Mouse (Mus musculus): Measurements from ENCODE around the gene Gm45711. TPM values are rescaled to one million over a fixed set of nuclear protein-coding genes. Genes with fewer than 3 reads are reported as not detected.
A peak's percentile ranks its signal among the peaks of the same experiment; 100 is the strongest.
"Not testable (repeated sequence)": the region's sequence is repeated elsewhere in the genome, so short reads cannot be mapped to it uniquely, and the experiment has no call there.

The Gm45711 gene
- polyA plus RNA-seq, 1 experiment from 2014 or later: not detected

- H3K9ac ChIP-seq (ENCODE audit: low read depth, low read length): no peak overlapping the region
- no peak overlapping the region for H3K27ac ChIP-seq
- no peak for TF ChIP-seq CTCF (IDR thresholded peaks at IDR 0.05; ENCODE audit: low read depth)
- ATAC-seq (replicated peaks; ENCODE audit: low FRiP score, low read depth): no peak
- H3K36me3 ChIP-seq (ENCODE audit: insufficient read depth, low read length): no peaks in the 10 kb centered on the region
- H3K4me1 ChIP-seq (replicated peaks; ENCODE audit: insufficient read depth, low read length): no peaks in the 10 kb centered on the region
- no peaks in the 10 kb centered on the region for H3K9me3 ChIP-seq (replicated peaks; ENCODE audit: low read length)
- no peaks in the 10 kb centered on the region for H3K27me3 ChIP-seq (ENCODE audit: insufficient read depth, low read length)
- no peak overlapping the region for H3K4me3 ChIP-seq (replicated peaks; ENCODE audit: low read depth, low read length)
- WGBS: 84% methylated on average over 11 of the region's 11 CpGs
- no peak for DNase-seq (ENCODE audit: low spot score)
- H3K4me2 ChIP-seq (ENCODE audit: low read length): no peak overlapping the region
These were observed 4.9 kb downstream of the Gm45711 start for GRCm38 (mm10) chr8:104304962-104305361.

GRCm38 (mm10) chr8:104302536-104302935, 7.3 kb downstream of the Gm45711 start:
- 88% methylated on average over 4 of the region's 4 CpGs for WGBS
- not testable (repeated sequence) for H3K36me3 ChIP-seq (ENCODE audit: insufficient read depth, low read length); H3K9me3 ChIP-seq (replicated peaks; ENCODE audit: low read length); H3K27me3 ChIP-seq (ENCODE audit: insufficient read depth, low read length); H3K27ac ChIP-seq; DNase-seq (ENCODE audit: low spot score); H3K4me3 ChIP-seq (replicated peaks; ENCODE audit: low read depth, low read length); H3K4me2 ChIP-seq (ENCODE audit: low read length); ATAC-seq (replicated peaks; ENCODE audit: low FRiP score, low read depth); H3K4me1 ChIP-seq (replicated peaks; ENCODE audit: insufficient read depth, low read length); H3K9ac ChIP-seq (ENCODE audit: low read depth, low read length)

GRCm38 (mm10) chr8:104301577-104301976, 8.3 kb downstream of the Gm45711 start:
- H3K4me1 ChIP-seq (replicated peaks; ENCODE audit: insufficient read depth, low read length); H3K4me2 ChIP-seq (ENCODE audit: low read length); H3K4me3 ChIP-seq (replicated peaks; ENCODE audit: low read depth, low read length); H3K36me3 ChIP-seq (ENCODE audit: insufficient read depth, low read length); H3K27ac ChIP-seq; ATAC-seq (replicated peaks; ENCODE audit: low FRiP score, low read depth); H3K27me3 ChIP-seq (ENCODE audit: insufficient read depth, low read length); H3K9me3 ChIP-seq (replicated peaks; ENCODE audit: low read length); H3K9ac ChIP-seq (ENCODE audit: low read depth, low read length): not testable (repeated sequence)
- peak; percentile 27 for DNase-seq (ENCODE audit: low spot score)
- 17% methylated on average over 3 of the region's 3 CpGs for WGBS

GRCm38 (mm10) chr8:104294396-104294795, 15.5 kb downstream of the Gm45711 start:
- Histone ChIP-seq H3K4me3 (replicated peaks; ENCODE audit: low read depth, low read length) (no peak overlapping the region), H3K4me1 (replicated peaks; ENCODE audit: insufficient read depth, low read length) (no peaks in the 10 kb centered on the region), H3K9ac (ENCODE audit: low read depth, low read length) (no peak overlapping the region), H3K27me3 (ENCODE audit: insufficient read depth, low read length) (no peaks in the 10 kb centered on the region), H3K9me3 (replicated peaks; ENCODE audit: low read length) (no peaks in the 10 kb centered on the region), H3K36me3 (ENCODE audit: insufficient read depth, low read length) (no peaks in the 10 kb centered on the region), H3K27ac (no peak overlapping the region), H3K4me2 (ENCODE audit: low read length) (no peak overlapping the region)
- no peak for ATAC-seq (replicated peaks; ENCODE audit: low FRiP score, low read depth)
- WGBS: 80% methylated on average over 1 of the region's 1 CpGs
- TF ChIP-seq CTCF (IDR thresholded peaks at IDR 0.05; ENCODE audit: low read depth): no peak
- DNase-seq (ENCODE audit: low spot score): no peak

GRCm38 (mm10) chr8:104293081-104293480, 16.8 kb downstream of the Gm45711 start, which contains the start of gene Cmtm2a:
Gene Cmtm2a, minus strand, starts transcription at chr8:104293181.
- not testable (repeated sequence) for H3K27me3 ChIP-seq (ENCODE audit: insufficient read depth, low read length); H3K4me2 ChIP-seq (ENCODE audit: low read length); H3K9me3 ChIP-seq (replicated peaks; ENCODE audit: low read length); H3K4me1 ChIP-seq (replicated peaks; ENCODE audit: insufficient read depth, low read length); ATAC-seq (replicated peaks; ENCODE audit: low FRiP score, low read depth); H3K9ac ChIP-seq (ENCODE audit: low read depth, low read length); H3K27ac ChIP-seq; H3K36me3 ChIP-seq (ENCODE audit: insufficient read depth, low read length); H3K4me3 ChIP-seq (replicated peaks; ENCODE audit: low read depth, low read length); DNase-seq (ENCODE audit: low spot score)
- WGBS: 85% methylated on average over 12 of the region's 12 CpGs

- no peak overlapping the region for H3K4me3 ChIP-seq (replicated peaks; ENCODE audit: low read depth, low read length)
- no peaks in the 10 kb centered on the region for H3K9me3 ChIP-seq (replicated peaks; ENCODE audit: low read length)
- H3K4me1 ChIP-seq (replicated peaks; ENCODE audit: insufficient read depth, low read length): no peaks in the 10 kb centered on the region
- no peak overlapping the region for H3K4me2 ChIP-seq (ENCODE audit: low read length)
- H3K27me3 ChIP-seq (ENCODE audit: insufficient read depth, low read length): no peaks in the 10 kb centered on the region
- DNase-seq (ENCODE audit: low spot score) (no peak), ATAC-seq (replicated peaks; ENCODE audit: low FRiP score, low read depth) (no peak)
- no peak overlapping the region for H3K9ac ChIP-seq (ENCODE audit: low read depth, low read length)
- no peak overlapping the region for H3K27ac ChIP-seq
- 81% methylated on average over 6 of the region's 6 CpGs for WGBS
- no peak for TF ChIP-seq CTCF (IDR thresholded peaks at IDR 0.05; ENCODE audit: low read depth)
- H3K36me3 ChIP-seq (ENCODE audit: insufficient read depth, low read length): no peaks in the 10 kb centered on the region
These were observed 40.9 kb downstream of the Gm45711 start for GRCm38 (mm10) chr8:104268937-104269440.

GRCm38 (mm10) chr8:104268368-104268767, 41.5 kb downstream of the Gm45711 start:
- TF ChIP-seq CTCF (IDR thresholded peaks at IDR 0.05; ENCODE audit: low read depth): no peak
- no peak overlapping the region for H3K9ac ChIP-seq (ENCODE audit: low read depth, low read length)
- H3K4me1 ChIP-seq (replicated peaks; ENCODE audit: insufficient read depth, low read length): no peaks in the 10 kb centered on the region
- DNase-seq (ENCODE audit: low spot score) (no peak), ATAC-seq (replicated peaks; ENCODE audit: low FRiP score, low read depth) (no peak)
- H3K27ac ChIP-seq: no peak overlapping the region
- H3K4me2 ChIP-seq (ENCODE audit: low read length): no peak overlapping the region
- no peaks in the 10 kb centered on the region for H3K27me3 ChIP-seq (ENCODE audit: insufficient read depth, low read length)
- H3K9me3 ChIP-seq (replicated peaks; ENCODE audit: low read length): no peaks in the 10 kb centered on the region
- no peaks in the 10 kb centered on the region for H3K36me3 ChIP-seq (ENCODE audit: insufficient read depth, low read length)
- no peak overlapping the region for H3K4me3 ChIP-seq (replicated peaks; ENCODE audit: low read depth, low read length)

- not testable (repeated sequence) for H3K36me3 ChIP-seq (ENCODE audit: insufficient read depth, low read length); DNase-seq (ENCODE audit: low spot score); H3K27ac ChIP-seq; H3K27me3 ChIP-seq (ENCODE audit: insufficient read depth, low read length); H3K4me1 ChIP-seq (replicated peaks; ENCODE audit: insufficient read depth, low read length); H3K9me3 ChIP-seq (replicated peaks; ENCODE audit: low read length); H3K4me3 ChIP-seq (replicated peaks; ENCODE audit: low read depth, low read length); ATAC-seq (replicated peaks; ENCODE audit: low FRiP score, low read depth); H3K4me2 ChIP-seq (ENCODE audit: low read length); H3K9ac ChIP-seq (ENCODE audit: low read depth, low read length)
- WGBS: 98% methylated on average over 22 of the region's 22 CpGs
These were observed 45.5 kb downstream of the Gm45711 start for GRCm38 (mm10) chr8:104264271-104264935.

GRCm38 (mm10) chr8:104261802-104262201, 48.1 kb downstream of the Gm45711 start:
- H3K4me2 ChIP-seq (ENCODE audit: low read length); H3K27ac ChIP-seq; H3K9me3 ChIP-seq (replicated peaks; ENCODE audit: low read length); DNase-seq (ENCODE audit: low spot score); H3K27me3 ChIP-seq (ENCODE audit: insufficient read depth, low read length); ATAC-seq (replicated peaks; ENCODE audit: low FRiP score, low read depth); H3K9ac ChIP-seq (ENCODE audit: low read depth, low read length); H3K4me1 ChIP-seq (replicated peaks; ENCODE audit: insufficient read depth, low read length); H3K4me3 ChIP-seq (replicated peaks; ENCODE audit: low read depth, low read length): not testable (repeated sequence)
- WGBS: 96% methylated on average over 5 of the region's 5 CpGs
- H3K36me3 ChIP-seq (ENCODE audit: insufficient read depth, low read length): peaks cover 12% of the 10 kb centered on the region
